Mouse (Mus musculus): ENCODE measurements around the gene Agbl3.

The Agbl3 gene

DNA sequence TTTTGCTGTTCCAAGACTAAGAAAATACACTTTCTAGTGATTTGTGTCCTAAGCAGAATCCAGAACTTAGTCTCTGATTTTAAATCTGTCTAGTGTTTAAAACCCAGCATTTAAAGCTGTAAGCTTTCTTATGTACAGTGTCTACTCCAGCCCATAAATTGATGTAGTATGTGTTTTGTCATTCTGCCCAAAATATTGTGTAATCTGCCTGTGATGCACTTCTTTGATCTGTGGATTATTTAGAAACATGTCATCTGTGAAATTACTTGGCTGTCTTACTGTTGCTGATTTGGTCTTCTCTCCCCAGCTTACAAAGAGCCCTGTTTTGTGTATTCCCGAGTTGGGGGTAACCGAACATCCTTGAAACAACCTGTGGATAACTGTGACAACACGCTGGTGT lies 17.7 kb downstream of the Agbl3 start:
- no peak for DNase-seq (ENCODE audit: low spot score)

DNA sequence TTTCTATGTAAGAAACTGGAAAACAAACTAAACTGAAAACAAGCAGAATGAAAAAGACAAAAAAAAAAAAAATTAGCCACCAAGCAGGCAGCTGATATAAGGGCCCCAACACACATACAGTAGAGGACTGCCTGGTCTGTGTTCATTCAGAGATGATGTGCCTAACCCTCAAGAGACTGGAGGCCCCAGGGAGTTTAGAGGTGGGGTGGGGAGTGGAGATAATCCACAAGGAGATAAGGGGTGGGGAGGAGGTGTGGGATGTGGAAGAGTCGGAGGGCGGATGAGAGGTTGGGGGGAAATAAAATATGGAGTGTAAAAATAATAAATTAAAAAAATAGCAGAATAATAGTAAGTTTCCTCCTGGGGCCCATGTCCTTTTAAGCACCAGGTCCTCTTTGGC lies 25.4 kb downstream of the Agbl3 start:
- no peak for DNase-seq (ENCODE audit: low spot score)

DNA sequence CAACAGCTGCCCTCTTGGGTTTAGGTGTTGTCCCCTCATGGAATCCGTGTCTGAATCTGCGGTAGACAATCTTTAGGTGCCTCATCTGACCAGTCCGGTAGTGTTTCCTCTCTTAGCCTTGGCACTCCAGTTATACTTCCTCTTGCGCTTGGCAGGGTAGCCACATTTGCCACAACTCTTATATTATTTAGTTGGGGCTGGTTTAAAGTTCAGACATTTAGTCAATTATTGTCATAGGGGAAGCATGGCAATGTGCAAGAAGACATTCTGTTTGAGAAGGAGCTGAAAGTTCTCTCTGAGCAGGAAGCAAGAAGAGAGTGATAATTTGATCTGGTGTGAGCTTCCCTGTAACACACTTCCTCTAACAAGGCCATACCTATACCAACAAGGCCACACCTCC lies 30.4 kb downstream of the Agbl3 start:
- DNase-seq (ENCODE audit: low spot score): no peak

DNA sequence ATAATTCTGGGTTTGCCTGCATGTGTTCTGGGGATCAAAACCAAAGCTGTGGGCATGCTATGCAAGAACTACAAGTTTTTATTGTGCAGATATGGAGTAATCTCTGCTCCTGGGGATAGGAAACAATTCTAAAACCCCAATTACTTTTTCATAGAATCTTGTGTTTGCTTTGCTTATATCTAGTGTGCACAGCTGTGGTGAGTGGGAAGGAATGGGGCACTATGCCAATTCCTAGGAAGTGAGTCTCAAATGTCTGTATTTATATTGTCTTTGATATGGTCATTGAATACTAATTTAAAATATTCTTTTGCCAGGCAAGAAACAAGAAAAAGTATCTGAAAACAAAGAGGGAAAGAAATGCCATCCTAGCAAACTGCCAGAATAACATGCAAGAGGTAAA lies 44.2 kb downstream of the Agbl3 start:
- peak; percentile 22 for DNase-seq (ENCODE audit: low spot score)

DNA sequence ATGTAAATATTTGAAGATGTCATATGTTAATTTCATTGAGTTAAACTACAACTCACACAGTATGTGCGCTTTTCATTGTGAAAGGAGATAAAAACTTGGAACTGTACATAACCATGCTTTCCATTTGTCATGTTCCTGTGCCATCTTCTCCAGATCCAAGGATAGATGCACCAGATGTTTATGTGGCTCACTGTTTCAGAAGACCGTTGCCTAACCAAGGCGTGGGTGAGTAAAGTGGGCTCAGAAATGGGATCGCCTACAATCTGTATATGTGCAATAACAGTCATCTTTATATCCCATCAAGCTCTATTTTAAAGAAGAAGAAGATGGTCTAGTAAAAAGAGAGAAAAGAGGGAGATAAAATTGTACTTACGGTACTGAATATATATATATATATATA lies 52.1 kb downstream of the Agbl3 start:
- no peak for DNase-seq (ENCODE audit: low spot score)

DNA sequence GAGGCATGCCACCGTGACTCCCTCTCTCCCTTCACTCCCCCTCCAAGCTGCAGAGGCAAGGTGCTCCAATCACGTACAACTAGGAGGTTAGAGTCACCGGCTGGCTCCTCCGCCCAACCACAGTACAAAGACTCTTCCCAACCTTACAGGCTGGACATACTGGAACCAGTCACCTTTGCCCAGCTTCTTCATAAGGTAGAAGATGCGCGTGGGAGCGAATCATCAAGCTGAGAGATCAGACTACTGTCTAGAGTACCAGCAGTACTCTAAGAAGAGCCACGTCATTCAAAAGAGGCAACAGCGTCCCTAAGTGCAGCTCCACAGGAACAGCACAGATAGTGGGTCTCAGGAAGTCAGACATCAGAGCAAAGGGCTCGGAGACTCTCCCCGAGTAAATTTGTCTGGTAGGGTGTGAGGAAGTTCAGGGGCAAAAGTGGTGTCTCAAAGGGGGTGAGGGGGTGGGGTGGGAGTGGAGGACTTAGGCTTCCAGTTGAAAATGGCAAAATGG lies 81.4 kb downstream of the Agbl3 start:
- DNase-seq (ENCODE audit: low spot score): no peak

DNA sequence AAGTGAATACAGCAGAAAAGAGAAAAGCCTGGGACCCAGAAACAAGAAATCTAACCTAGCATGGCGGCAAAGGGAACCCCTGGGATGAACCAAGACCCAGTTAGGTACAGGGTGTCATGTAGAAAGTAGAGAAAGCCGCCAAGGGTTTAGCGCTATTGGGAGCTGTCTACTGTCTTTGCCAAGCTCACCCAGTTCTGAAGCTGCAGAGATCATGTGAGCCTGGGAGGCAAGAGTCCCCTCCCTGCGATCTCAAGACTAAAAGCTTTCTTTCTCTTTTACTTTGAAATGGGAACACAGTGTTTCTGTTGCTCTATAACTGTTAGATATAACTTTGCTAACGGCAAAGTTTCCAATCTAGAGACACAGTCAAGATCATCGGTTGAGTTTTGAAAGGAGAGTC lies 82.1 kb downstream of the Agbl3 start:
- no peak for DNase-seq (ENCODE audit: low spot score)

DNA sequence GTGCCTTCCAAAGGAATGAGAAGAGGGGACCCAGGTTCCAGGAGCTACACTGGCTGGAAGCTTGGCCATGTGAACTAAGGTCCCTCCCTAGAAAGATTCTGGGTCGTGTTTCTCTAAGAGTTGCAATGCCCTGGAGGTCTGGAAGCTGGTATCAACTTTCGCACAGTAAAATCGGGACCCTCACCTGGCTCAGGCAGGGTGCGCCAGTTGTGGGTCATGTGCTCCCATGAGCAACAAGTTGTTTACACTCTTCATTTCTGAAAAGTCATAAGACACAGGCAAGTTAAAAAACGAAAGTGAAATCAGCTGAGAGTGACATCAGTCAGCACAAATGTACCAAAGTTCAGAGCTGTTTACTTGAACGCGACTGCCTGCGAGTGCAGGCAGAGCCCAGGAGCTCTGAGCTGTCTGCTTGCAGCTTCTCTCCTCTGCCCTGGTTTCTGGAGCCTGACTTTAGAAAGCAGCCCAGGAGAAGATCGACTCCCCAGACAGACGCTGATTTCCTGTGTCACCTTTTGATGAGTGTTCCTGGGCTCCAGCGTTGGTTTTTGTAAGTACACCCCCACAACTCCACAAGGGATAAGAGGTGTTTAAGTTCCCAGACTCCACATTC lies 82.7 kb downstream of the Agbl3 start, which contains the start of gene Tmem140:
TSS of gene Tmem140 (plus strand) at position 356 of the 613 bp plus-strand sequence.
- DNase-seq (ENCODE audit: low spot score): no peak

DNA sequence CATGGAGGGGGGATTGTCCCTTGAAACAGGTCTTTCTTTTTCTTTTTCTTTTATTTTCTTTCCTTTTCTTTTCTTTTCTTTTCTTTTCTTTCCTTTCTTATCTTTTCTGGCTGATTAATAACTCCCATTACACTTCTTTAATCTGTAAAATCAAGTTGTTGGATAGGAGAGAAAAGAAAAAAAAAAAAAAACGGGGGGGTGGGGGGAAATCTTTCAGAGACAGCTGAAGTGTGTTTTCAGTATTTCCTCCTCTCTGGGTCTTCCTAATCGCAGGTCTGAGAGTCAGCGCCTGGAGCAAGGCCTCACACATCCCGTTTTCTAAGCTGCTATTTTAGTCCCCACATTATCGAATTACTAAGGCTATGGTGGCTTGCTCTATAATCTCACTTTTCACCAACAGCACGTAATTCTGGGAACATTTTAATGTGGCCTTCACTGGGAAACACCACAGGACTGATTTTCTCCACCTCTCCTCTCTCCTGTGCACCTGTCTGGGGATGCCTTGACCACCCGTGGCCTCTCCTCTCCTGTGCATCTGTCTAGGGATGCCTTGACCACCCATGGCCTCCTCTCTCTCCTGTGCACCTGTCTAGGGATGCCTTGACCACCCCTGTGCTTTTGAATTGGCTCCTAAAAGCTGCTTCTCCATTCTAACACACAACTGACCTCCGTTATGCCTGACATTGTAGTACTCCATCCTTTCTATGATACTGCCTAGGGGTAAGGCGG lies 83.7 kb downstream of the Agbl3 start:
- DNase-seq (ENCODE audit: low spot score): no peak

DNA sequence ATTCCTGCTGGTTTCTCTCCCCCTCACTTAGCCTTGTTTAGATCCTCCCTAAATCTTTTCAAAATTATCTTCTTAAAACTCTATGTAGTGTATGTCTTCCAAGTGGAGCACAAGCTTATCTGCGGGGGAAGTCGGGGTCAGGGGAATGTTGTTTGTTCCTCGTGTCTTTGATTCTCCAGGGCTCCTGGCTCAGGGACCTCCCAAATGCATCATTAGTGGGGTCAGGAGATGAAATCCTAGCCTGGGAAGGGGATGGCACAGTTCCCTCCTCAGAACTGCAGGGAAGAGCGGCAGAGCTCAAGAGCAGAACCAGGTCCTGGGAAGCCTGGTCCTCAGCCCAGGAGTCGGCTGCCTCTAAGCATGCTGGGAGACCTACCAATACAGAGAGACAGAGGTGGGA lies 85.0 kb downstream of the Agbl3 start:
- DNase-seq (ENCODE audit: low spot score): no peak

DNA sequence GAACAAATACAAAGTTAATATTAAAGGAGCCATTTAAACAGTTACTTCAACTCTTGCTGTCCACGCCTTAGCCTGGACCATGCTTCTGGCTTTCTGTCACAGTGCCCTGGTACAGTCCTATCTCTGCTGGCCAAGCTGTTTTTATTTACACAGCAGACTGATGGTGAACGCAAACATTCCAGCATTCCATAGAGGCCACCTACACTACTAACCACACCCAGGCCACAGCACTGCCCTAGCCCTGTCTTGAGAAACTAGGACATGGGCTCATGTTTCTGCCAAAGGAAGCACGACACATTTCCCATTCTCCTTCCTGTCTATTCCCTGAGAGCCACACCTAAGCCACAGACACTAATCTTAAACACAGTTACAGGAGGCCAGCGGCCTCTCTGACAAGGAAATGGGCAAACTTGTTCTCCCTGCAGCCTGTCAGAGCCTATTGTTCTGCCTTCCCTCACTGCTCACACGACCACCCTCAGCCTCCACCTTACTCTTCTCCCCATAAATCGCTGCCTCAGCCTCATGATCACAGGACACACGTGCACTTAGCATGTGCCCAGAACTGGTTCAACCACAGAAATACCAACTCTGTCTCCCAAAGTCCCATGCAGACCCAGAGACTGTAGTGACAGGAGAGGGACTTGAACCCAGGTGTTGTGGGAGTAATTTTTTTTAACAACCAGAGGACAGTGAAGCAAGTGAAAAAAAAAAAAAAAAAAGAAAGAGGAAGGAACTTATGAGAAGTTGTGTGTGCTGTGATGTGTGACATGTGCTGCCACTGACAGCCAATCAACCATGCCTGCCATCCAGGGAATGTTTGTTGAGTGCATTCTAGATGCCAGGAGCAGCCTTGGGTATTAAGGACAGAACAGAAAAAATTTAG lies 85.7 kb downstream of the Agbl3 start:
- no peak for DNase-seq (ENCODE audit: low spot score)

DNA sequence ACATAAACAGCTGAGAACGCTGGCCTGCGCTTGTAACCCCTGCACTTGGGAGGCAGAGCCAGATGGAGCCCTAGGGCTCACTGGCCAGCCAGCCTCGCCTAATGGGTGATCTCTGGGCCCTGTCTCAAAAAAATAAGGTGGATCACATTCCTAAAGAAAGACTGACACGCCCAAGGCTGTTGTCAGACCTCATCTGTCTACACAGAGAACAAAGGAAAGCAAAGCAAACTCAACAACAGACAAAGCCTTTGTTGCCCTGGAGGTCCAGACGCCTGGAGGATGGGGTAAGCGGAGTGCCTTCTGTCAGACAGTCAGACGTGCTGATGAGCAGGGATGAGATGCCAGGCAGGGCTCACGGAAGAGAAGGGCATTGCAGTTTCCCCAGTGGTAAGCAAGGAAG lies 86.6 kb downstream of the Agbl3 start:
- DNase-seq (ENCODE audit: low spot score): no peak

DNA sequence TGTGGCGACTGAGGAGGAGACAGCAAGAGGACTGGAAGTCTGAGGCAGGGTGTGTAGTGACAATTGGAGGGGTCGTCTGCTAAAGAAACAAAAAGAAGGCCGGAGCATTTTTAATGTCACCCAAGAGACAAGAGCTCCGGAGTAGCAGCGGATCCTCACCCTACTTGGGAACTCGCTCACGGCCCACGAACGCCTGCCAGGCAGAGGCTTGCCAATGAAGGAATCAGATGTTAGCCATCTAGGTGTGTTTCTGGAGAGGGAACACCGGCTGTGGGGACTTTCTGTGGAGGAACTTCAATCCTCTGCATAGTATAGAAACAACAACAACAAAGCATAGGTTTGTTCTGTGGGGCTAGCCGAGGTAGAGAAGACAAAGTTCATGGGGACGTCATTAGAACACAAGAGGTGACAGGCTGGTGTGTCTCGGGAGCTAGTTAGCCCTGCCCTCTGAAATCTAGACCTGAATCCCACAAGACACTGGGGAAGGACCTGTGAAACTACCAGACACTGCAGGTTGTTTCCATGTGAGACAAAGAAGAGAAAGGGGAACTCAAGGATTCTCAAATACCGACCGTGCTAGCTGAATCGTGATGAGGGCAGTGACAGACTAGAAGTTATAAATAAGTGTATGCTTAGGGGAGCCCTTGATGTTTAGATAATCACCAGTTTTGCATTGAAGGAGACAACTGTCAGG lies 87.2 kb downstream of the Agbl3 start:
- no peak for DNase-seq (ENCODE audit: low spot score)

DNA sequence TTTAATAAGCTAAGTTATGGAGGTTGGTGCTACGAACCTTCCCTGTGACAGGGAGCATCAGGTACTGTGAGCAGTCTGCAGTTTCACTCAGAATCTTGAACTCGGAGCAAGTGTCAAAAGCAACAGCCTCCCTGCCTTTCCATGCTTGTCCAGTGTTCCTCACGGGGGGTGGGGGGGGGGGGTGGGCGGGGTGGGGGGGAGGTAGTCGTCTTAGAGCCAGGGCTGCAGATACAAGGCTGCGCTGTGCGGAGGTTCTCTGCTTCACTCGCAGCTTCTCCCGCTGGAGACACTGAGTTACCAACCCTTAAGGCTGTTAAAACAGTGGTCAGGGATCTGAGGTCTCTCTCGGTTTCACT lies 87.7 kb downstream of the Agbl3 start:
- DNase-seq (ENCODE audit: low spot score): no peak

DNA sequence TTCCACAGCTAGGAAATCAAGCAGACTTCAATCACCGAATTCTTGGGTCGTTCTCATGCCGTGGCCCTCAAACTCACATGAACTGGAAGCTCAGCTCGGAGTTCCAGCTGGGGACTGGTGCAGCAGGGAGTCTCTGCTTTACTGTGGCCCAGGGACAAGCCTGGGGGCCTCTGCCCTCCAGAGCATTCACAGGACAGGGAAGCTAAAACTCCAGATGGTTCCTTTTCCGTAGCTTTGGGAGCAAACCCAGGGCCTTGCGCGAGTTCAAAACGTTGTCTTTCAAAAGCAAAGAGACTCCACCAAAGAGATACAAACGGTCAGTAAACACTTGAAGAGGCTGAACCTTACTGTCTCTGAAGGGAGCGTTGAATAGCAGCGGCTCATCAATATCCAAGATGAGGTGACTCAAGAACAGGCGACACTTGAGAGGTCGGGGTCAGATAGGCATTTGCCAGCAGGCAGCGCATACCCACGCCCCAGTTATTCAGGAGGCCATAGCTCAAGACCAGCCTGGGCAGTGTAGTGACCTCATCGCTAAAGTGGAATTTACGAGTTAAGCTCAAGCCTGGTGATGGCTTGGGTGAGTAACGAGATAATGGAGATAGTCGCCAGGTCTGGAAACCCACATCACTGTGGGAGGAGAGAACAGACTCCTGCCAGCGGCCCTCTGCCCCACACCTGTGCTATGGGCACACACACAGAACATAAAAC lies 88.4 kb downstream of the Agbl3 start:
- DNase-seq (ENCODE audit: low spot score): no peak

DNA sequence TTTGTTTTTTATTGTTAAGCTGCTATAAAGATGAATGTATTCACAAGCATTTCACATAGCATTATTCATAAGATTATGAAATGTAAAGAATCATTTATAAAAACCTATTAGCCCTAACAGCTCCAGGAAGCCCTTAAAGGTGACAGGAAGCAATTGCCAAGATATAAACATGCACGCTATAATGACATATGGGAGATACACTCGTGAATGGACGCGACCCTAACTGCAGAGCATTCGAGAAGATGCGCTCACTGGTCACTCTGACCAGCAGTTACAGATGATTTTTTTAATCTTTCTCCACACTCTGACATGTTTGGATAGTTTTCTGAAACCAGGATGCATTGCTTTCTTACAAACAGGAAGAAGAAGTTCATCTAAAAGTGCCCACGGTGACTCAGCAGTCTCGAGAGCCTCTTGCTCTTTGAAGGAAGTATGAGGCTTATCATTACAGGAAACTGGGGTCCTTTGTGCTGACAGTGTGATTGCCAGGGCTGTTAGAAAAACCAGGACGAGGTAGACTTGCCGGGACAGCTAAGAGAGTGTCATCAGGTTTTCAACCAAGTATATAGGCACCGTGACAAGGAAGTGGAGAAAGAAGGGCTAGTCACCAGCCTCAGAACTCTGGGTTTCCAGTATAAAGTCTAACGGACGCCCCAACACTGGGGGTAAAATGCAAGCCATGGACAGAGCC lies 89.1 kb downstream of the Agbl3 start:
- DNase-seq (ENCODE audit: low spot score): no peak

DNA sequence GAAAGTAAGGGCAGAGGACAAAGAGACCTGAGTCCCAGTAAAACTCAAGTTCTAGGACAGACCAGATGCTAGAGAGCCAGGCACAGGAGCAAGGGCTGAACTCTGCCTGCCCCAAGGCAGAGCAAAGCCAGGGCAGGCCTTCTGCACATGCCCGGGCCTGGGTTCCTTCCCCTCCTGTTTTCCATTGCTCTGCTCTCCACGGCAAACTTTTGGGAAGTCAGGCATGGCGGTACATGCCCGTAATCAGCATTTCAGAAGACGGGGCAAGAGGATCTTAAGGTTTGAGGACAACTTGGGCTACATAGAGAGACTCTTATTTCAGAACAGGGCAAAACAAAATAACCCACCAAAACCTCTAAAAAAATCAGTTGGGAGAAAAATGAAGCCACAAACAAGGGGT lies 89.9 kb downstream of the Agbl3 start:
- DNase-seq (ENCODE audit: low spot score): no peak

DNA sequence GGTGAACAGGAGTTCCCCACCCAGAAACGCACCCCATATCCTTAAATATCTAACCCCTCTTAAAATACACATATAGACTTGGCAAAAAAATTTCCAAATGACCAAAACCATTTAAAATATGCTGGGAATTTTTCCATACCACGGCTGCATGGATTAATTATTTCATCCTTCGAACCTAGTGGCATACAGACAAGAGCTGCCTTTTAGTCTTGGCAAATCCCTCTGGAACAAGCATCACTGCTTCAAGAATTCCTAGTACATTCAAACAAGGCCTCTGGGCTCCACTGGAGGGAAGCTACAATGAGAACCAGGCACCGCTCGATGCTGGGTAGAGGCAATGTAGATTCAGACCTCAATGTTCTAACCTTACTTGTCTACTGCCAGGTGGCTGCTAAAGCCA lies 90.5 kb downstream of the Agbl3 start:
- DNase-seq (ENCODE audit: low spot score): no peak

DNA sequence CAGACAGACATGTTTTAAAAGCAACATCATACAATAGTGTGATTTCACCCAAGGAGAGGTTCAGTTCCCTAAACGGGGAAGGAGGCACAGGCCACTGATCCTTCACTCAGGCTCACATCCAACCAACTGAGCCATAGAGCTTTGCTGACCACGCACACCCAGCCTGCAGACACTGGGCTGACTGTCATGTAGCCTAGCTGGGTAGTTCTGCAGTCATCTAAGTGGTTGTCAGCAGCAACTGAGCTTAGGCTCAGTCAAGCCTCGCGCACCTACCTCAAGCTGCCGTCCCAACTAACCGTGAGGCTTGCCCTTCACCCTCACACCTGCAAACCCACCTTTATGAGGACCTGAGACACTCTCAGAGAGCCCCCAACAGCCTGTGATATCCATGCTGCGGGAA lies 91.7 kb downstream of the Agbl3 start:
- DNase-seq (ENCODE audit: low spot score): no peak

DNA sequence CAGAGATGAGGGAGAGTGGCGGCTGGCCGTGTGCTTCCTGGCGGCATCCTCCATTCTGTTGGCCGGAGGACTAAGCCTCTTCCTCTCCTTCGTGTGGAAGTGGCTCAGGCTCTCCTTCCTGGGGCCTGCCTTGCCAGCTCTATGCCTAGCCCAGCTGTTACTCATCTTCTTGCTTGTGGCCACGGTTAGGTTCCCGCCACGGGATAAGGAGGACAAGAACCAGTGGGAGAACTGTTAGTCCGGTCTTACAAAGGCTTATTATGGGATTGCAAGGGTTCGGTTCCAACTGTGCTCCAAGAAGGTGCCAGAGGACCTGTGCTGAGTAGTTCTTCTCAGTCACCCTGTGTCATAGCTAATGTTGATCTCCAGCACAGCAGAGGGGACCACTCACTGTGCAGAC lies 92.6 kb downstream of the Agbl3 start:
- DNase-seq (ENCODE audit: low spot score): no peak
